Mouse (Mus musculus) stomach, postnatal 0 days (tissue): ENCODE data around the gene Cc2d2a. TPM values are rescaled to one million over a fixed set of nuclear protein-coding genes. Genes with fewer than 3 reads are reported as not detected.

Experiments used
- ATAC-seq: fragments of 200-750 bp; cut with Nextera tagmentation; 2 replicates; pipeline ENCODE4 v1.8.0; 2017; ENCODE audit not compliant: low FRiP score, low TSS enrichment
- DNase-seq: peaks from one replicate; pipeline ENCODE4 v3.0.0-alpha.2; 2016; ENCODE audit warnings: low spot score
- H3K27ac ChIP-seq: fragments of 300-500 bp; sonication (generic); replicated peaks from 2 replicates; pipeline ENCODE4 v1.5.1; 2014; ENCODE audit warnings: mild to moderate bottlenecking, control low read depth
- H3K27me3 ChIP-seq: fragments of 300-500 bp; sonication (generic); 2 replicates; pipeline ENCODE4 v1.6.1; 2014; ENCODE audit warnings: low read length; ENCODE audit not compliant: control insufficient read depth, insufficient read depth
- H3K36me3 ChIP-seq: fragments of 300-500 bp; sonication (generic); 2 replicates; pipeline ENCODE4 v1.6.1; 2014; ENCODE audit warnings: low read length, mixed read lengths; ENCODE audit not compliant: control insufficient read depth, insufficient read depth
- H3K4me1 ChIP-seq: fragments of 300-500 bp; sonication (generic); replicated peaks from 2 replicates; pipeline ENCODE4 v1.6.1; 2014; ENCODE audit warnings: antibody characterized with exemption; ENCODE audit not compliant: control insufficient read depth, insufficient read depth
- H3K4me2 ChIP-seq: fragments of 300-500 bp; sonication (generic); replicated peaks from 2 replicates; pipeline ENCODE4 v1.6.1; 2014; ENCODE audit warnings: low read depth, mild to moderate bottlenecking, control low read depth, moderate library complexity
- H3K4me3 ChIP-seq: fragments of 300-500 bp; sonication (generic); 2 replicates; pipeline ENCODE4 v1.5.1; 2014; ENCODE audit warnings: low read depth, low read length, control low read depth
- H3K9ac ChIP-seq: fragments of 300-500 bp; sonication (generic); 2 replicates; pipeline ENCODE4 v1.6.1; 2014; ENCODE audit warnings: mild to moderate bottlenecking, low read length, control low read depth, mixed read lengths
- H3K9me3 ChIP-seq: fragments of 300-500 bp; sonication (generic); 2 replicates; pipeline ENCODE4 v1.6.1; 2016; ENCODE audit warnings: low read length; ENCODE audit not compliant: control insufficient read depth
- CTCF ChIP-seq: IDR thresholded peaks from 2 replicates; pipeline ENCODE4 v1.5.1; 2016; ENCODE audit warnings: antibody characterized with exemption, low read depth, mild to moderate bottlenecking, moderate library complexity
- EP300 ChIP-seq: optimal IDR thresholded peaks from 2 replicates; pipeline ENCODE3; 2016; ENCODE audit warnings: antibody characterized with exemption
- WGBS: fragments of 180-500 bp; shearing (Covaris S2); extraction: QIAGEN DNeasy Blood & Tissue Kit; methylation state at CpG from one replicate; pipeline ENCODE4 v1.1.7; 2014; 5-methylcytosine and 5-hydroxymethylcytosine counted together
- polyA plus RNA-seq: library from polyadenylated mRNA; unstranded; fragments of >200 nt; fragmentation: Nextera tagmentation; extraction: Ambion mirVana; gene quantifications from 2 replicates; pipeline ENCODE4 v1.2.1, GENCODE M21; 2015

Cc2d2a gene
- polyA plus RNA-seq, 1 experiment from 2014 or later, result 5.5 TPM

- Histone ChIP-seq H3K9me3 (no peaks in the 10 kb centered on the region), H3K27ac (peak overlapping the region; percentile 76)
- under 1% methylated on average over 12 of the region's 12 CpGs for WGBS
These were observed 10.2 kb downstream of the Cc2d2a start for GRCm38 (mm10) chr5:43672177-43672911.

DNA sequence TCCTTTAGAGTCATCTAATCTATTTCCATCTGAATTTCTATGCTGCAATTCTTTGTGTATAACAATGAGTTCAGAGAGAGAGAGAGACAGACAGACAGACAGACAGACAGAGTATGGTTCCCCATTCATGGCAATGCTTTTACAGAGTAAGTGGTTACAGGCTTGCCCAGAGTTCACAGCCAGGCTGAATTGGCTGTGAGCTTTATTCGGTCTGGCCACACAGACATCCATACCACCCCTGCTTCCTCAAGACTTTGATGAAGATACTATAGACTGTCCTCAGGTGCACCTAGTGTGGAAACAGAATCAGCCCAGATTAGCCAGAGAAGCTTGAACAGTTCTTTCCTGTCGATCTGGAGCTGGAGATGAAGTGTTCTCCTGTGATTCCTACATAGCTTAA lies 10.9 kb downstream of the Cc2d2a start:
- 70% methylated on average over 2 of the region's 2 CpGs for WGBS
- H3K27me3 ChIP-seq, result no peaks in the 10 kb centered on the region
- H3K4me3 ChIP-seq, result peak overlapping the region; percentile 49
- H3K9ac ChIP-seq, result peak overlapping the region; percentile 76
- TF ChIP-seq CTCF, result no peak
- TF ChIP-seq EP300, result no peak
- H3K9me3 ChIP-seq, result no peaks in the 10 kb centered on the region
- DNase-seq (no peak), ATAC-seq (no peak)
- peak overlapping the region; percentile 74 for H3K4me2 ChIP-seq
- 0 out of 2 replicates have a peak, but pooled peaks cover 2% of the 10 kb centered on the region for H3K36me3 ChIP-seq
- H3K4me1 ChIP-seq, result no peaks in the 10 kb centered on the region
- H3K27ac ChIP-seq, result peak overlapping the region; percentile 76; the same call in 1 of the 2 replicates

More at GRCm38 (mm10) chr5:43672177-43672911, 10.2 kb downstream of the Cc2d2a start:
- DNase-seq (peak; percentile 72), ATAC-seq (peak; percentile 88)
- H3K36me3 ChIP-seq, result 0 out of 2 replicates have a peak, but pooled peaks cover 2% of the 10 kb centered on the region
- peak; percentile 85 for TF ChIP-seq CTCF
- no peak for TF ChIP-seq EP300
- peak overlapping the region; percentile 74 for H3K4me2 ChIP-seq
- peak overlapping the region; percentile 49 for H3K4me3 ChIP-seq
- H3K4me1 ChIP-seq, result no peaks in the 10 kb centered on the region
- peak overlapping the region; percentile 76 for H3K9ac ChIP-seq
- H3K27me3 ChIP-seq, result no peaks in the 10 kb centered on the region

GRCm38 (mm10) chr5:43685466-43685865 lies 23.3 kb downstream of the Cc2d2a start:
- H3K4me1 ChIP-seq, result no peaks in the 10 kb centered on the region
- 94% methylated on average over 5 of the region's 5 CpGs for WGBS
- H3K9ac ChIP-seq, result no peak overlapping the region
- peaks cover 33% of the 10 kb centered on the region for H3K36me3 ChIP-seq
- no peak overlapping the region for H3K4me3 ChIP-seq
- H3K27ac ChIP-seq, result no peak overlapping the region
- no peak for TF ChIP-seq EP300
- no peak for TF ChIP-seq CTCF
- no peak overlapping the region for H3K4me2 ChIP-seq
- ATAC-seq (no peak), DNase-seq (no peak)
- no peaks in the 10 kb centered on the region for H3K27me3 ChIP-seq
- H3K9me3 ChIP-seq, result no peaks in the 10 kb centered on the region

GRCm38 (mm10) chr5:43692489-43692888 lies 30.3 kb downstream of the Cc2d2a start:
- Histone ChIP-seq H3K4me2 (no peak overlapping the region), H3K27me3 (no peaks in the 10 kb centered on the region), H3K9me3 (no peaks in the 10 kb centered on the region), H3K9ac (no peak overlapping the region), H3K4me1 (no peaks in the 10 kb centered on the region), H3K27ac (no peak overlapping the region), H3K36me3 (peaks cover 19% of the 10 kb centered on the region), H3K4me3 (no peak overlapping the region)
- 54% methylated on average over 4 of the region's 4 CpGs for WGBS
- ATAC-seq (peak; percentile 90), DNase-seq (no peak)
- TF ChIP-seq EP300 (no peak), CTCF (no peak)

DNA sequence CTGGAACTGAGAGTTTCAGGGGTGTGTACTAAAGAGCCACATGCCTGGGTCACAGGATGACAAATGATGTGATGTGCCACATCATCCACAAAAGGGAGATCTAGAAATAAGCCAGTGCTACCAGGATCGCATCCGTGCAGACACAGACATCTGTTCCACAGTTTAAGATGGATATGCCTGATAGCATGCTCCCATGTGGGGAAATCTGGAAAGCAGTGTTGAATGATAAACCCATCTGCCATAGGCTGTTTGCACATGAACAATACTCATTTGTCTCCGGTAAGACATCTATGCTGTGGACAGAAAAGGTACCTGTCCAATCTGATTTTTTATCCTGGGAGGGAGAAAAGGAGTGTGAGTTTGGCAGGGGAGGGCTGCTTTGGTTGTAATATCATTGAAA lies 35.0 kb downstream of the Cc2d2a start:
- H3K9me3 ChIP-seq, result no peaks in the 10 kb centered on the region
- H3K9ac ChIP-seq, result no peak overlapping the region
- DNase-seq (no peak), ATAC-seq (no peak)
- H3K4me3 ChIP-seq, result no peak overlapping the region
- no peaks in the 10 kb centered on the region for H3K4me1 ChIP-seq
- no peak overlapping the region for H3K27ac ChIP-seq
- H3K36me3 ChIP-seq, result peaks cover 12% of the 10 kb centered on the region; the same call in 1 of the 2 replicates
- 90% methylated on average over 3 of the region's 3 CpGs for WGBS
- H3K27me3 ChIP-seq, result no peaks in the 10 kb centered on the region
- no peak overlapping the region for H3K4me2 ChIP-seq
- TF ChIP-seq EP300 (no peak), CTCF (no peak)

GRCm38 (mm10) chr5:43699240-43699639 lies 37.1 kb downstream of the Cc2d2a start:
- H3K27ac ChIP-seq, result no peak overlapping the region
- no peak for TF ChIP-seq EP300
- TF ChIP-seq CTCF, result no peak
- H3K9me3 ChIP-seq, result no peaks in the 10 kb centered on the region
- ATAC-seq (no peak), DNase-seq (no peak)
- no peak overlapping the region for H3K9ac ChIP-seq
- peaks cover 19% of the 10 kb centered on the region for H3K36me3 ChIP-seq
- H3K27me3 ChIP-seq, result no peaks in the 10 kb centered on the region
- H3K4me1 ChIP-seq, result no peaks in the 10 kb centered on the region
- no peak overlapping the region for H3K4me3 ChIP-seq
- no peak overlapping the region for H3K4me2 ChIP-seq
